Comparison of ENCODE assay signal across 8 mouse cellular contexts in genomic region chr10:80039559-80039979, GRCm38 (mm10). TPM values are rescaled to one million over a fixed set of nuclear protein-coding genes. Genes with fewer than 3 reads are reported as not detected.
DNase-seq lines count a peak whose midpoint lies in the region; ATAC-seq and TF ChIP-seq lines count a peak whose summit lies in the region.

Polr2e (minus strand) TSS chr10:80039795.

- peaks cover 0 to 6% of the 10 kb centered on the region in 2 experiments; a peak in 3 of 4 replicates for H3K36me3 ChIP-seq in MEL (ENCODE audit: control insufficient read depth in 1 of 2, insufficient read depth in 2 of 2, low read length in 2 of 2)
- peaks cover 27% of the 10 kb centered on the region for H3K36me3 ChIP-seq in lung, embryonic 16.5 days (ENCODE audit: control insufficient read depth, insufficient read depth, low read length)

- TF ChIP-seq EP300 in MEL (IDR thresholded peaks at IDR 0.05; ENCODE audit: low read depth in 1 of 2, low read length in 2 of 2), result no peak

- peak within 1 kb of the TSS; percentile 64 to 95 for H3K4me3 ChIP-seq in MEL (ENCODE audit: control insufficient read depth in 1 of 2, insufficient read depth in 1 of 2, low read depth in 2 of 2, low read length in 2 of 2)
- H3K4me3 ChIP-seq in cerebellum, adult 2 months (replicated peaks; ENCODE audit: insufficient read depth, low read depth, low read length), result peak within 1 kb of the TSS; percentile 76
- peak within 1 kb of the TSS; percentile 94 for H3K4me3 ChIP-seq in lung, embryonic 16.5 days (ENCODE audit: low read length)

- peaks cover 19% of the 10 kb centered on the region for H3K79me2 ChIP-seq in MEL (ENCODE audit: control insufficient read depth, insufficient read depth, low read length, poor library complexity)

- WGBS in cerebellum, adult 2 months, result under 1% methylated on average over 40 of the region's 40 CpGs
- under 1% methylated on average over 40 of the region's 40 CpGs for WGBS in lung, embryonic 16.5 days

- H3K9ac ChIP-seq in MEL (ENCODE audit: control insufficient read depth, low read depth, low read length, poor library complexity, severe bottlenecking), result peak within 1 kb of the TSS; percentile 89
- peak within 1 kb of the TSS; percentile 89 for H3K9ac ChIP-seq in lung, embryonic 16.5 days (ENCODE audit: low read length)

- ATAC-seq in hematopoietic stem cell, adult 5-6 weeks (replicated peaks in 1 of 2; ENCODE audit: insufficient read depth in 1 of 2, low FRiP score in 2 of 2, low TSS enrichment in 1 of 2, low read depth in 1 of 2, poor library complexity in 2 of 2, severe bottlenecking in 2 of 2), result peak; percentile 90 to 95
- peak; percentile 98 for ATAC-seq in lung, embryonic 16.5 days (ENCODE audit: low read depth)

- no peaks in the 10 kb centered on the region for H3K9me3 ChIP-seq in MEL (replicated peaks; ENCODE audit: insufficient read depth, low read length)
- H3K9me3 ChIP-seq in lung, embryonic 16.5 days (ENCODE audit: control insufficient read depth, low read length), result no peaks in the 10 kb centered on the region

- 0 out of 6 replicates have a peak, but pooled peaks of 1 of the 3 experiments have one; percentile 5 for TF ChIP-seq CTCF in MEL (IDR thresholded peaks at IDR 0.05 in 2 of 3, conservative IDR thresholded peaks at IDR 0.05 in 1 of 3; ENCODE audit: control insufficient read depth in 1 of 3, insufficient read depth in 1 of 3, low read depth in 2 of 3, low read length in 3 of 3, poor library complexity in 1 of 3, severe bottlenecking in 1 of 3)
- TF ChIP-seq CTCF in cerebellum, adult 2 months (IDR thresholded peaks at IDR 0.05; ENCODE audit: borderline replicate concordance, insufficient read depth, low read depth, low read length), result no peak

- peak in 1 of 2 experiments; percentile 93; a peak in 2 of 4 replicates for TF ChIP-seq POLR2A in MEL (IDR thresholded peaks at IDR 0.05; ENCODE audit: control insufficient read depth in 1 of 2, insufficient read depth in 1 of 2, low read depth in 1 of 2, low read length in 2 of 2, poor library complexity in 1 of 2)
- peak; percentile 87 for TF ChIP-seq POLR2A in cerebellum, adult 2 months (IDR thresholded peaks at IDR 0.05; ENCODE audit: borderline replicate concordance, insufficient read depth, low read length)

- no peaks in the 10 kb centered on the region for H3K27me3 ChIP-seq in MEL (ENCODE audit: control insufficient read depth in 1 of 2, insufficient read depth in 2 of 2, low read length in 2 of 2)
- no peaks in the 10 kb centered on the region for H3K27me3 ChIP-seq in cerebellum, adult 2 months (ENCODE audit: control insufficient read depth, insufficient read depth, low read length)
- H3K27me3 ChIP-seq in lung, embryonic 16.5 days (ENCODE audit: control insufficient read depth, insufficient read depth, low read depth, low read length), result no peaks in the 10 kb centered on the region

- no peak for TF ChIP-seq RAD21 in MEL (IDR thresholded peaks at IDR 0.05; ENCODE audit: low read depth, low read length)

- peak; percentile 98 for DNase-seq in MEL (ENCODE audit: low read depth, low spot score)
- peak; percentile 97 to 99 for DNase-seq in cerebellum, adult 2 months
- DNase-seq in forelimb bud, embryonic 11.5 days (ENCODE audit: low read depth, low spot score), result peak; percentile 98
- DNase-seq in layer of hippocampus, adult 9-10 months (ENCODE audit: low spot score), result peak; percentile 96
- peak; percentile 92 for DNase-seq in ovary, postnatal 10 days (ENCODE audit: low spot score)
- DNase-seq in thymus, postnatal 10 days (ENCODE audit: low spot score in 2 of 2), result peak; percentile 96

- H3K4me2 ChIP-seq in lung, embryonic 16.5 days (ENCODE audit: low read depth, low read length), result peak within 1 kb of the TSS; percentile 84

- H3K27ac ChIP-seq in MEL (ENCODE audit: control insufficient read depth, low read depth, low read length), result peak within 1 kb of the TSS; percentile 50
- peak within 1 kb of the TSS; percentile 16; the same call in 1 of the 2 replicates for H3K27ac ChIP-seq in cerebellum, adult 2 months (ENCODE audit: insufficient read depth, low read length)
- peak within 1 kb of the TSS; percentile 63 for H3K27ac ChIP-seq in lung, embryonic 16.5 days (ENCODE audit: low read length)

- peaks cover 0 to 17% of the 10 kb centered on the region in 2 experiments; a peak in 3 of 4 replicates for H3K4me1 ChIP-seq in MEL (ENCODE audit: control insufficient read depth in 1 of 2, insufficient read depth in 2 of 2, low read length in 2 of 2)
- peaks cover 15% of the 10 kb centered on the region for H3K4me1 ChIP-seq in cerebellum, adult 2 months (ENCODE audit: control insufficient read depth, insufficient read depth, low read length)
- peaks cover 13% of the 10 kb centered on the region for H3K4me1 ChIP-seq in lung, embryonic 16.5 days (replicated peaks; ENCODE audit: control insufficient read depth, insufficient read depth, low read length)

TF ChIP-seq in MEL, 35 proteins besides CTCF, POLR2A, EP300 and RAD21:
- TF ChIP-seq CHD1 (IDR thresholded peaks at IDR 0.05; ENCODE audit: low read depth, low read length) (no peak), UBTF (IDR thresholded peaks at IDR 0.05; ENCODE audit: borderline replicate concordance, insufficient read depth, low read depth, low read length) (no peak), POLR2AphosphoS2 (IDR thresholded peaks at IDR 0.05; ENCODE audit: low read length) (peak; percentile 62; the same call in 1 of the 2 replicates), MEF2A (IDR thresholded peaks at IDR 0.05; ENCODE audit: extremely low read depth, insufficient replicate concordance, low read depth, low read length, poor library complexity, severe bottlenecking) (no peak), MXI1 (IDR thresholded peaks at IDR 0.05; ENCODE audit: low read depth, low read length) (peak; percentile 99), MAX (IDR thresholded peaks at IDR 0.05; ENCODE audit: low read length) (peak; percentile 100), ELF1 (IDR thresholded peaks at IDR 0.05; ENCODE audit: low read depth, low read length) (no peak), USF2 (IDR thresholded peaks at IDR 0.05; ENCODE audit: borderline replicate concordance in 1 of 2, insufficient read depth in 1 of 2, low read depth in 1 of 2, low read length in 2 of 2) (no peak), HCFC1 (IDR thresholded peaks at IDR 0.05; ENCODE audit: low read depth, low read length) (peak; percentile 95), GATA1 (IDR thresholded peaks at IDR 0.05; ENCODE audit: low read depth, low read length) (peak; percentile 58; the same call in 1 of the 2 replicates), E2F4 (IDR thresholded peaks at IDR 0.05; ENCODE audit: borderline replicate concordance, low read depth, low read length) (no peak), NELFE (IDR thresholded peaks at IDR 0.05; ENCODE audit: low read depth, low read length) (peak; percentile 90), TBP (IDR thresholded peaks at IDR 0.05; ENCODE audit: low read depth, low read length) (peak; percentile 94), CHD2 (IDR thresholded peaks at IDR 0.05; ENCODE audit: low read length) (peak; percentile 97), SIN3A (IDR thresholded peaks at IDR 0.05; ENCODE audit: low read length) (peak; percentile 86), NRF1 (IDR thresholded peaks at IDR 0.05; ENCODE audit: insufficient read depth, low read depth, low read length, poor library complexity, severe bottlenecking) (peak; percentile 98; the same call in 1 of the 2 replicates), MYC (IDR thresholded peaks at IDR 0.05; ENCODE audit: low read depth, low read length) (peak; percentile 69; the same call in 1 of the 2 replicates), USF1 (IDR thresholded peaks at IDR 0.05; ENCODE audit: low read depth, low read length) (no peak), ZMIZ1 (IDR thresholded peaks at IDR 0.05; ENCODE audit: low read depth, low read length) (0 out of 2 replicates have a peak, but pooled peaks have one; percentile 33), BHLHE40 (IDR thresholded peaks at IDR 0.05; ENCODE audit: borderline replicate concordance, low read depth, low read length) (no peak), ZNF384 (IDR thresholded peaks at IDR 0.05; ENCODE audit: low read depth, low read length) (no peak), MAZ (IDR thresholded peaks at IDR 0.05; ENCODE audit: low read depth, low read length) (peak; percentile 89; the same call in 1 of the 2 replicates), ZC3H11A (IDR thresholded peaks at IDR 0.05; ENCODE audit: low read depth, low read length) (no peak), MAFK (IDR thresholded peaks at IDR 0.05; ENCODE audit: borderline replicate concordance, low read depth, low read length) (no peak)

RNA-seq across cellular contexts. Expression of gene Polr2e, which starts in this region (rescaled TPM):
- 156 and 169 TPM in 2 replicates for total RNA-seq in MEL (2012; rRNA removed)
- polyA plus RNA-seq in MEL (2012; ENCODE audit: insufficient read depth in 1 of 2, insufficient read length in 2 of 2, low read depth in 1 of 2, low replicate concordance in 2 of 2, missing spikeins in 1 of 2), result 100 to 1,000 TPM; 258 to 279 TPM
- polyA plus RNA-seq in cerebellum, adult 2 months (2012; rRNA removed), result 224 and 231 TPM in 2 replicates
- 85.5 and 101 TPM in 2 replicates for total RNA-seq in hematopoietic stem cell, adult 5-6 weeks (2017)
- 194 and 210 TPM in 2 replicates for polyA plus RNA-seq in lung, embryonic 16.5 days (2015; fragmentation: Nextera tagmentation; extraction: Ambion mirVana)

Comparison
In these comparisons a context has a peak if more than half of its experiments do, and no peak if none do; other contexts are left out.
1. Peak in every context shown above with its lines: DNase-seq, ATAC-seq, H3K4me3 ChIP-seq and H3K27ac ChIP-seq.